Mouse (Mus musculus) MEL (cell line): ENCODE data around the gene Csf2rb2. TPM values are rescaled to one million over a fixed set of nuclear protein-coding genes. Genes with fewer than 3 reads are reported as not detected.
"Not testable (repeated sequence)": the region's sequence is repeated elsewhere in the genome, so short reads cannot be mapped to it uniquely, and the experiment has no call there.

Experiments
- DNase-seq: peaks from one replicate; pipeline ENCODE4 v3.0.0; 2011; ENCODE audit warnings: low read depth, low spot score
- H3K27ac ChIP-seq: 2 replicates; pipeline ENCODE4 v1.5.1; 2012; ENCODE audit warnings: low read depth, mild to moderate bottlenecking, control low read depth, low read length, moderate library complexity; ENCODE audit not compliant: control insufficient read depth
- H3K27me3 ChIP-seq, 2 experiments: fragments of 150-350 bp in 1 of 2; sonication (generic) in 1 of 2; 2 replicates each; pipeline ENCODE4 v1.6.1; 2012; ENCODE audit warnings: low read length in 2 of 2, mild to moderate bottlenecking in 2 of 2, improper control_type of control experiment in 1 of 2, moderate library complexity in 1 of 2; ENCODE audit not compliant: insufficient read depth in 2 of 2, control insufficient read depth in 1 of 2
- H3K36me3 ChIP-seq, 2 experiments: 2 replicates each; pipeline ENCODE4 v1.6.1; 2012 to 2014; ENCODE audit warnings: low read length in 2 of 2, improper control_type of control experiment in 1 of 2, inconsistent platforms in 1 of 2, mild to moderate bottlenecking in 1 of 2; ENCODE audit not compliant: insufficient read depth in 2 of 2, control insufficient read depth in 1 of 2
- H3K4me1 ChIP-seq, 2 experiments: fragments of 150-350 bp in 1 of 2; sonication (generic) in 1 of 2; 2 replicates each; pipeline ENCODE4 v1.6.1; 2012; ENCODE audit warnings: low read length in 2 of 2, improper control_type of control experiment in 1 of 2, mild to moderate bottlenecking in 1 of 2; ENCODE audit not compliant: insufficient read depth in 2 of 2, control insufficient read depth in 1 of 2
- H3K4me3 ChIP-seq, 2 experiments: fragments of 150-350 bp in 1 of 2; sonication (generic) in 1 of 2; 2 replicates each; pipeline ENCODE4 v1.5.1; 2012; ENCODE audit warnings: low read depth in 2 of 2, low read length in 2 of 2, mild to moderate bottlenecking in 2 of 2, moderate library complexity in 2 of 2, control low read depth in 1 of 2, improper control_type of control experiment in 1 of 2; ENCODE audit not compliant: control insufficient read depth in 1 of 2, insufficient read depth in 1 of 2
- H3K79me2 ChIP-seq: 2 replicates; pipeline ENCODE4 v1.6.1; 2012; ENCODE audit warnings: mild to moderate bottlenecking, low read length, moderate library complexity; ENCODE audit not compliant: control insufficient read depth, poor library complexity, insufficient read depth
- H3K9ac ChIP-seq: 2 replicates; pipeline ENCODE4 v1.6.1; 2012; ENCODE audit warnings: low read depth, mild to moderate bottlenecking, control low read depth, low read length, moderate library complexity; ENCODE audit not compliant: control insufficient read depth, poor library complexity, severe bottlenecking
- H3K9me3 ChIP-seq: fragments of 150-350 bp; sonication (generic); replicated peaks from 2 replicates; pipeline ENCODE4 v1.6.1; 2012; ENCODE audit warnings: mild to moderate bottlenecking, low read length, improper control_type of control experiment, moderate library complexity; ENCODE audit not compliant: insufficient read depth
- BHLHE40 ChIP-seq: IDR thresholded peaks from 2 replicates; pipeline ENCODE4 v1.6.1; 2012; ENCODE audit warnings: low read depth, mild to moderate bottlenecking, inconsistent platforms, low read length, improper control_type of control experiment, borderline replicate concordance
- CTCF ChIP-seq, 3 experiments: IDR thresholded peaks in 2 of 3; conservative IDR thresholded peaks in 1 of 3; 2 replicates each; pipeline ENCODE4 v1.5.1; 2011 to 2012; ENCODE audit warnings: low read length in 3 of 3, low read depth in 2 of 3, mild to moderate bottlenecking in 2 of 3, improper control_type of control experiment in 1 of 3, inconsistent platforms in 1 of 3, mixed read lengths in 1 of 3, moderate library complexity in 1 of 3; ENCODE audit not compliant: control insufficient read depth in 1 of 3, insufficient read depth in 1 of 3, poor library complexity in 1 of 3, severe bottlenecking in 1 of 3
- E2F4 ChIP-seq: IDR thresholded peaks from 2 replicates; pipeline ENCODE4 v1.6.1; 2011; ENCODE audit warnings: low read depth, low read length, improper control_type of control experiment, borderline replicate concordance
- EP300 ChIP-seq, 2 experiments: IDR thresholded peaks; 2 replicates each; pipeline ENCODE4 v1.6.1; 2011; ENCODE audit warnings: improper control_type of control experiment in 2 of 2, low read length in 2 of 2, low read depth in 1 of 2, mild to moderate bottlenecking in 1 of 2
- ETS1 ChIP-seq: IDR thresholded peaks from 2 replicates; pipeline ENCODE4 v1.6.1; 2012; ENCODE audit warnings: low read depth, mild to moderate bottlenecking, inconsistent platforms, low read length, improper control_type of control experiment, moderate library complexity
- GATA1 ChIP-seq: IDR thresholded peaks from 2 replicates; pipeline ENCODE4 v1.6.1; 2011; ENCODE audit warnings: low read depth, low read length, improper control_type of control experiment
- HCFC1 ChIP-seq: IDR thresholded peaks from 2 replicates; pipeline ENCODE4 v1.6.1; 2012; ENCODE audit warnings: low read depth, mild to moderate bottlenecking, inconsistent platforms, low read length, improper control_type of control experiment, moderate library complexity
- JUND ChIP-seq: IDR thresholded peaks from 2 replicates; pipeline ENCODE4 v1.6.1; 2011; ENCODE audit warnings: low read depth, mild to moderate bottlenecking, improper control_type of control experiment, low read length
- MAZ ChIP-seq: IDR thresholded peaks from 2 replicates; pipeline ENCODE4 v1.6.1; 2012; ENCODE audit warnings: low read depth, mild to moderate bottlenecking, inconsistent platforms, low read length, improper control_type of control experiment
- MEF2A ChIP-seq: IDR thresholded peaks from 2 replicates; pipeline ENCODE4 v1.6.1; 2014; ENCODE audit warnings: low read depth, mild to moderate bottlenecking, inconsistent platforms, low read length, improper control_type of control experiment; ENCODE audit not compliant: poor library complexity, insufficient replicate concordance, severe bottlenecking; ENCODE audit errors: extremely low read depth
- MXI1 ChIP-seq: IDR thresholded peaks from 2 replicates; pipeline ENCODE4 v1.6.1; 2011; ENCODE audit warnings: mild to moderate bottlenecking, low read depth, low read length, improper control_type of control experiment
- MYB ChIP-seq: IDR thresholded peaks from 2 replicates; pipeline ENCODE4 v1.6.1; 2011; ENCODE audit warnings: mild to moderate bottlenecking, low read depth, low read length, improper control_type of control experiment
- MYC ChIP-seq: IDR thresholded peaks from 2 replicates; pipeline ENCODE4 v1.6.1; 2011; ENCODE audit warnings: low read depth, mild to moderate bottlenecking, low read length, improper control_type of control experiment, moderate library complexity
- POLR2AphosphoS5 ChIP-seq: IDR thresholded peaks from 2 replicates; pipeline ENCODE4 v1.6.1; 2012; ENCODE audit warnings: low read depth, borderline replicate concordance, mild to moderate bottlenecking, inconsistent platforms, low read length, moderate library complexity, mixed read lengths
- RCOR1 ChIP-seq: IDR thresholded peaks from 2 replicates; pipeline ENCODE4 v1.6.1; 2012; ENCODE audit warnings: low read depth, mild to moderate bottlenecking, inconsistent platforms, low read length, improper control_type of control experiment
- SIN3A ChIP-seq: IDR thresholded peaks from 2 replicates; pipeline ENCODE4 v1.6.1; 2012; ENCODE audit warnings: low read length, improper control_type of control experiment, inconsistent platforms
- TAL1 ChIP-seq: IDR thresholded peaks from 2 replicates; pipeline ENCODE4 v1.6.1; 2012; ENCODE audit warnings: mild to moderate bottlenecking, inconsistent platforms, low read length, moderate library complexity, mixed read lengths
- TBP ChIP-seq: IDR thresholded peaks from 2 replicates; pipeline ENCODE4 v1.8.0; 2011; ENCODE audit warnings: low read depth, low read length, improper control_type of control experiment
- TCF12 ChIP-seq: IDR thresholded peaks from 2 replicates; pipeline ENCODE4 v1.6.1; 2014; ENCODE audit warnings: low read depth, mild to moderate bottlenecking, inconsistent platforms, low read length, improper control_type of control experiment, moderate library complexity
- USF1 ChIP-seq: IDR thresholded peaks from 2 replicates; pipeline ENCODE4 v1.6.1; 2014; ENCODE audit warnings: low read depth, mild to moderate bottlenecking, inconsistent platforms, low read length, improper control_type of control experiment, moderate library complexity
- USF2 ChIP-seq, 2 experiments: IDR thresholded peaks; 2 replicates each; pipeline ENCODE4 v1.6.1; 2011 to 2012; ENCODE audit warnings: improper control_type of control experiment in 2 of 2, low read length in 2 of 2, borderline replicate concordance in 1 of 2, inconsistent platforms in 1 of 2, low read depth in 1 of 2, mild to moderate bottlenecking in 1 of 2; ENCODE audit not compliant: insufficient read depth in 1 of 2
- ZKSCAN1 ChIP-seq: IDR thresholded peaks from 2 replicates; pipeline ENCODE4 v1.6.1; 2012; ENCODE audit warnings: low read depth, mild to moderate bottlenecking, inconsistent platforms, low read length, improper control_type of control experiment, moderate library complexity
- ZMIZ1 ChIP-seq: IDR thresholded peaks from 2 replicates; pipeline ENCODE4 v1.6.1; 2012; ENCODE audit warnings: low read depth, mild to moderate bottlenecking, inconsistent platforms, low read length, improper control_type of control experiment, moderate library complexity
- ZNF384 ChIP-seq: IDR thresholded peaks from 2 replicates; pipeline ENCODE4 v1.6.1; 2012; ENCODE audit warnings: low read depth, mild to moderate bottlenecking, inconsistent platforms, low read length, improper control_type of control experiment
- polyA plus RNA-seq, 2 experiments: library from polyadenylated mRNA; stranded (reverse) in 1 of 2; unstranded in 1 of 2; fragments of >175 nt in 1 of 2; fragments of >200 nt in 1 of 2; gene quantifications; 2 replicates each; pipeline versions ENCODE4 v1.2.1 to v1.2.4; 2012; ENCODE audit warnings: low replicate concordance in 2 of 2, low read depth in 1 of 2; ENCODE audit not compliant: insufficient read length in 2 of 2, insufficient read depth in 1 of 2, missing spikeins in 1 of 2
- total RNA-seq: library from RNA; depleted of rRNA; stranded (reverse); fragments of 300-350 nt; gene quantifications from 2 replicates; pipeline ENCODE4 v1.2.3, GENCODE M21; 2012

Csf2rb2 gene
- total and polyA plus RNA-seq, 3 experiments = 0.54 to 1.8 TPM; not detected in 1

GRCm38 (mm10) chr15:78312421-78313233, 7.1 kb upstream of the Csf2rb2 start:
- H3K9ac ChIP-seq, H3K27me3 ChIP-seq: not testable (repeated sequence)
- peak; percentile 59 for DNase-seq

GRCm38 (mm10) chr15:78310971-78311370, 5.5 kb upstream of the Csf2rb2 start:
- DNase-seq = no peak
- Histone ChIP-seq H3K9ac (no peak overlapping the region), H3K4me3 (no peak overlapping the region), H3K36me3 (peaks cover 0 to 19% of the 10 kb centered on the region in 2 experiments; a peak in 2 of 4 replicates), H3K27me3 (no peaks in the 10 kb centered on the region), H3K4me1 (peaks cover 9 to 47% of the 10 kb centered on the region in 2 experiments), H3K27ac (peak overlapping the region; percentile 1; the same call in 1 of the 2 replicates), H3K79me2 (no peaks in the 10 kb centered on the region), H3K9me3 (no peaks in the 10 kb centered on the region)
- TF ChIP-seq EP300 (IDR thresholded peaks at IDR 0.05; ENCODE audit: low read depth in 1 of 2, low read length in 2 of 2) = no peak
- no peak for TF ChIP-seq TCF12
- no peak for TF ChIP-seq TBP
- no peak for TF ChIP-seq POLR2AphosphoS5
- TF ChIP-seq USF1 = no peak
- no peak for TF ChIP-seq ZNF384
- no peak for TF ChIP-seq E2F4
- TF ChIP-seq MEF2A = no peak
- TF ChIP-seq MYC = no peak
- TF ChIP-seq MXI1 = no peak
- no peak for TF ChIP-seq MAZ
- no peak for TF ChIP-seq SIN3A
- TF ChIP-seq JUND = no peak
- TF ChIP-seq USF2 (IDR thresholded peaks at IDR 0.05; ENCODE audit: borderline replicate concordance in 1 of 2, insufficient read depth in 1 of 2, low read depth in 1 of 2, low read length in 2 of 2) = no peak
- no peak for TF ChIP-seq ZKSCAN1
- no peak for TF ChIP-seq HCFC1
- TF ChIP-seq CTCF (IDR thresholded peaks at IDR 0.05 in 2 of 3, conservative IDR thresholded peaks at IDR 0.05 in 1 of 3; ENCODE audit: control insufficient read depth in 1 of 3, insufficient read depth in 1 of 3, low read depth in 2 of 3, low read length in 3 of 3, poor library complexity in 1 of 3, severe bottlenecking in 1 of 3) = no peak
- TF ChIP-seq RCOR1 = no peak

More at GRCm38 (mm10) chr15:78312421-78313233, 7.1 kb upstream of the Csf2rb2 start:
- Histone ChIP-seq H3K4me1 (peaks cover 9 to 47% of the 10 kb centered on the region in 2 experiments), H3K27ac (peak overlapping the region; percentile 81), H3K36me3 (peaks cover 0 to 15% of the 10 kb centered on the region in 2 experiments; a peak in 2 of 4 replicates)
- not testable (repeated sequence) for H3K4me3 ChIP-seq, H3K9me3 ChIP-seq, H3K79me2 ChIP-seq
- TF ChIP-seq EP300 (IDR thresholded peaks at IDR 0.05; ENCODE audit: low read depth in 1 of 2, low read length in 2 of 2) (peak; percentile 83 to 87), SIN3A (peak; percentile 29; the same call in 1 of the 2 replicates), BHLHE40 (0 out of 2 replicates have a peak, but pooled peaks have one; percentile 27), TCF12 (peak; percentile 95), MEF2A (peak; percentile 75; the same call in 1 of the 2 replicates), MAZ (0 out of 2 replicates have a peak, but pooled peaks have one; percentile 29), RCOR1 (peak; percentile 93), ETS1 (peak; percentile 78), TBP (0 out of 2 replicates have a peak, but pooled peaks have one; percentile 33), TAL1 (peak; percentile 88), ZMIZ1 (0 out of 2 replicates have a peak, but pooled peaks have one; percentile 27), GATA1 (peak; percentile 83), MYB (peak; percentile 58)
